Mouse (Mus musculus) midbrain, embryonic 10.5 days (tissue): Measurements from ENCODE around the gene Gapvd1. TPM values are rescaled to one million over a fixed set of nuclear protein-coding genes. Genes with fewer than 3 reads are reported as not detected.
A peak's percentile ranks its signal among the peaks of the same experiment; 100 is the strongest.
"Not testable (repeated sequence)": the region's sequence is repeated elsewhere in the genome, so short reads cannot be mapped to it uniquely, and the experiment has no call there.

Experiments
- DNase-seq: peaks from one replicate; pipeline ENCODE4 v3.0.0-alpha.2; 2017; ENCODE audit warnings: low spot score
- H3K27ac ChIP-seq: fragments of 300-500 bp; sonication (generic); replicated peaks from 2 replicates; pipeline ENCODE4 v1.5.1; 2016; ENCODE audit warnings: mild to moderate bottlenecking
- H3K27me3 ChIP-seq: fragments of 300-500 bp; sonication (generic); 2 replicates; pipeline ENCODE4 v1.6.1; 2016; ENCODE audit warnings: low read depth, mild to moderate bottlenecking; ENCODE audit not compliant: poor library complexity, severe bottlenecking
- H3K36me3 ChIP-seq: fragments of 300-500 bp; sonication (generic); 2 replicates; pipeline ENCODE4 v1.6.1; 2016; ENCODE audit warnings: mild to moderate bottlenecking, moderate library complexity
- H3K4me1 ChIP-seq: fragments of 300-500 bp; sonication (generic); 2 replicates; pipeline ENCODE4 v1.6.1; 2016
- H3K4me3 ChIP-seq: fragments of 300-500 bp; sonication (generic); 2 replicates; pipeline ENCODE4 v1.5.1; 2016; ENCODE audit warnings: mild to moderate bottlenecking, moderate library complexity
- H3K9me3 ChIP-seq: fragments of 300-500 bp; sonication (generic); replicated peaks from 2 replicates; pipeline ENCODE4 v1.6.1; 2016; ENCODE audit warnings: mild to moderate bottlenecking
- WGBS: fragments of 180-500 bp; shearing (Covaris S2); methylation state at CpG from one replicate; pipeline ENCODE4 v1.1.7; 2016; 5-methylcytosine and 5-hydroxymethylcytosine counted together
- polyA plus RNA-seq: library from polyadenylated mRNA; unstranded; fragments of >200 nt; fragmentation: Nextera tagmentation; extraction: Ambion mirVana; gene quantifications from 2 replicates; pipeline ENCODE4 v1.2.1, GENCODE M21; 2016

The Gapvd1 gene
- polyA plus RNA-seq, 1 experiment from 2014 or later: 87.0 TPM

- Histone ChIP-seq H3K27ac (no peak overlapping the region), H3K4me1 (no peaks in the 10 kb centered on the region), H3K36me3 (no peaks in the 10 kb centered on the region), H3K9me3 (no peaks in the 10 kb centered on the region), H3K27me3 (no peaks in the 10 kb centered on the region), H3K4me3 (no peak overlapping the region)
- no peak for DNase-seq
- WGBS: 62% methylated on average over 2 of the region's 2 CpGs
Measured at GRCm38 (mm10) chr2:34762872-34763271, 7.8 kb upstream of the Gapvd1 start.

- no peaks in the 10 kb centered on the region for H3K36me3 ChIP-seq
- H3K4me3 ChIP-seq: no peak overlapping the region
- H3K9me3 ChIP-seq: no peaks in the 10 kb centered on the region
- DNase-seq: no peak
- no peak overlapping the region for H3K27ac ChIP-seq
- 93% methylated on average over 2 of the region's 2 CpGs for WGBS
- no peaks in the 10 kb centered on the region for H3K27me3 ChIP-seq
- no peaks in the 10 kb centered on the region for H3K4me1 ChIP-seq
Measured at GRCm38 (mm10) chr2:34762174-34762573, 7.1 kb upstream of the Gapvd1 start.

- H3K36me3 ChIP-seq, H3K27me3 ChIP-seq, H3K4me1 ChIP-seq, H3K9me3 ChIP-seq, H3K27ac ChIP-seq, H3K4me3 ChIP-seq, DNase-seq: not testable (repeated sequence)
- WGBS: 90% methylated on average over 5 of the region's 5 CpGs
Measured at GRCm38 (mm10) chr2:34761272-34761671, 6.2 kb upstream of the Gapvd1 start.

- no peak overlapping the region for H3K27ac ChIP-seq
- no peaks in the 10 kb centered on the region for H3K27me3 ChIP-seq
- H3K4me3 ChIP-seq: no peak overlapping the region
- DNase-seq: no peak
- H3K4me1 ChIP-seq: peaks cover 19% of the 10 kb centered on the region
- WGBS: 79% methylated on average over 1 of the region's 1 CpGs
- H3K9me3 ChIP-seq: no peaks in the 10 kb centered on the region
- no peaks in the 10 kb centered on the region for H3K36me3 ChIP-seq
Measured at GRCm38 (mm10) chr2:34757341-34757740, 2.3 kb upstream of the Gapvd1 start.

- DNase-seq: peak; percentile 90
- no peaks in the 10 kb centered on the region for H3K27me3 ChIP-seq
- under 1% methylated on average over 98 of the region's 106 CpGs for whole genome bisulfite sequencing
- peak overlapping the region; percentile 75 for H3K4me3 ChIP-seq
- H3K27ac ChIP-seq: peak overlapping the region; percentile 97
- no peaks in the 10 kb centered on the region for H3K36me3 ChIP-seq
- no peaks in the 10 kb centered on the region for H3K9me3 ChIP-seq
- H3K4me1 ChIP-seq: peaks cover 25% of the 10 kb centered on the region
Measured at GRCm38 (mm10) chr2:34753811-34754550, 1.1 kb downstream of the Gapvd1 start.

GRCm38 (mm10) chr2:34750245-34750644, 4.8 kb downstream of the Gapvd1 start:
- Histone ChIP-seq H3K9me3 (no peaks in the 10 kb centered on the region), H3K27me3 (no peaks in the 10 kb centered on the region), H3K4me1 (peaks cover 23% of the 10 kb centered on the region), H3K27ac (no peak overlapping the region), H3K4me3 (no peak overlapping the region), H3K36me3 (peaks cover 19% of the 10 kb centered on the region)
- DNase-seq: no peak
- 84% methylated on average over 2 of the region's 2 CpGs for WGBS

GRCm38 (mm10) chr2:34748479-34748878, 6.6 kb downstream of the Gapvd1 start:
- Histone ChIP-seq H3K4me1 (peaks cover 17% of the 10 kb centered on the region), H3K27ac (no peak overlapping the region), H3K36me3 (peaks cover 33% of the 10 kb centered on the region), H3K27me3 (no peaks in the 10 kb centered on the region), H3K9me3 (no peaks in the 10 kb centered on the region), H3K4me3 (no peak overlapping the region)
- DNase-seq: no peak
- 93% methylated on average over 4 of the region's 4 CpGs for WGBS

GRCm38 (mm10) chr2:34745673-34746072, 9.4 kb downstream of the Gapvd1 start:
- peaks cover 38% of the 10 kb centered on the region for H3K36me3 ChIP-seq
- H3K4me1 ChIP-seq: no peaks in the 10 kb centered on the region
- H3K27me3 ChIP-seq: no peaks in the 10 kb centered on the region
- no peak overlapping the region for H3K27ac ChIP-seq
- DNase-seq: no peak
- no peak overlapping the region for H3K4me3 ChIP-seq
- 92% methylated on average over 2 of the region's 2 CpGs for WGBS
- H3K9me3 ChIP-seq: no peaks in the 10 kb centered on the region

- no peak overlapping the region for H3K27ac ChIP-seq
- no peak for DNase-seq
- no peaks in the 10 kb centered on the region for H3K27me3 ChIP-seq
- WGBS: 95% methylated on average over 8 of the region's 8 CpGs
- H3K36me3 ChIP-seq: peaks cover 38% of the 10 kb centered on the region
- H3K4me1 ChIP-seq: no peaks in the 10 kb centered on the region
- no peaks in the 10 kb centered on the region for H3K9me3 ChIP-seq
- no peak overlapping the region for H3K4me3 ChIP-seq
Measured at GRCm38 (mm10) chr2:34744476-34744875, 10.6 kb downstream of the Gapvd1 start.

- peaks cover 34% of the 10 kb centered on the region for H3K36me3 ChIP-seq
- no peaks in the 10 kb centered on the region for H3K27me3 ChIP-seq
- no peaks in the 10 kb centered on the region for H3K9me3 ChIP-seq
- H3K27ac ChIP-seq: no peak overlapping the region
- H3K4me3 ChIP-seq: no peak overlapping the region
- H3K4me1 ChIP-seq: no peaks in the 10 kb centered on the region
- WGBS: 96% methylated on average over 8 of the region's 8 CpGs
- DNase-seq: no peak
Measured at GRCm38 (mm10) chr2:34742675-34743074, 12.4 kb downstream of the Gapvd1 start.

GRCm38 (mm10) chr2:34741390-34742159, 13.5 kb downstream of the Gapvd1 start:
- Histone ChIP-seq H3K4me3 (no peak overlapping the region), H3K9me3 (no peaks in the 10 kb centered on the region), H3K4me1 (no peaks in the 10 kb centered on the region), H3K36me3 (peaks cover 28% of the 10 kb centered on the region), H3K27me3 (no peaks in the 10 kb centered on the region), H3K27ac (no peak overlapping the region)
- 94% methylated on average over 12 of the region's 12 CpGs for WGBS
- no peak for DNase-seq

GRCm38 (mm10) chr2:34739684-34740391, 15.2 kb downstream of the Gapvd1 start:
- Histone ChIP-seq H3K27ac (no peak overlapping the region), H3K36me3 (peaks cover 15% of the 10 kb centered on the region), H3K27me3 (no peaks in the 10 kb centered on the region), H3K9me3 (no peaks in the 10 kb centered on the region), H3K4me3 (no peak overlapping the region), H3K4me1 (no peaks in the 10 kb centered on the region)
- no peak for DNase-seq
- 86% methylated on average over 1 of the region's 1 CpGs for WGBS

GRCm38 (mm10) chr2:34737911-34738310, 17.1 kb downstream of the Gapvd1 start:
- Histone ChIP-seq H3K9me3 (no peaks in the 10 kb centered on the region), H3K4me1 (no peaks in the 10 kb centered on the region), H3K36me3 (peaks cover 17% of the 10 kb centered on the region; the same call in 1 of the 2 replicates), H3K27me3 (no peaks in the 10 kb centered on the region), H3K4me3 (no peak overlapping the region), H3K27ac (no peak overlapping the region)
- WGBS: 65% methylated on average over 1 of the region's 1 CpGs
- no peak for DNase-seq
